Mouse (Mus musculus) liver, adult (tissue): ENCODE measurements around the gene Ccdc9b.

ENCODE experiments used
- GATA4 ChIP-seq: IDR thresholded peaks from 2 replicates; pipeline ENCODE4 v1.6.1; 2014; ENCODE audit warnings: mild to moderate bottlenecking, low read length; ENCODE audit not compliant: insufficient replicate concordance

The Ccdc9b gene

GRCm38 (mm10) chr2:118744621-118745020 lies 17.8 kb downstream of the Ccdc9b start:
- TF ChIP-seq GATA4 = no peak

- TF ChIP-seq GATA4 = no peak
These were observed 19.1 kb downstream of the Ccdc9b start for GRCm38 (mm10) chr2:118743261-118743943.

- no peak for TF ChIP-seq GATA4
These were observed 21.3 kb downstream of the Ccdc9b start for GRCm38 (mm10) chr2:118741183-118741582.

GRCm38 (mm10) chr2:118740341-118740740 lies 22.1 kb downstream of the Ccdc9b start:
- no peak for TF ChIP-seq GATA4

- no peak for TF ChIP-seq GATA4
These were observed 29.1 kb downstream of the Ccdc9b start for GRCm38 (mm10) chr2:118733341-118733740.

GRCm38 (mm10) chr2:118731981-118732380 lies 30.5 kb downstream of the Ccdc9b start:
- no peak for TF ChIP-seq GATA4

- no peak for TF ChIP-seq GATA4
These were observed 31.9 kb downstream of the Ccdc9b start for GRCm38 (mm10) chr2:118730622-118730915.

- TF ChIP-seq GATA4 = no peak
These were observed 32.4 kb downstream of the Ccdc9b start for GRCm38 (mm10) chr2:118729816-118730621.

- TF ChIP-seq GATA4 = no peak
These were observed 33.3 kb downstream of the Ccdc9b start for GRCm38 (mm10) chr2:118729194-118729593.

- no peak for TF ChIP-seq GATA4
These were observed 34.1 kb downstream of the Ccdc9b start, which contains the start of gene Plcb2 for GRCm38 (mm10) chr2:118728337-118728736. Gene Plcb2 (minus strand): TSS chr2:118728438.

- no peak for TF ChIP-seq GATA4
These were observed 34.5 kb downstream of the Ccdc9b start for GRCm38 (mm10) chr2:118727911-118728310.

GRCm38 (mm10) chr2:118726873-118727272 lies 35.6 kb downstream of the Ccdc9b start:
- TF ChIP-seq GATA4 = no peak

- no peak for TF ChIP-seq GATA4
These were observed 37.0 kb downstream of the Ccdc9b start for GRCm38 (mm10) chr2:118725511-118725910.

GRCm38 (mm10) chr2:118723693-118724486 lies 38.6 kb downstream of the Ccdc9b start:
- no peak for TF ChIP-seq GATA4

GRCm38 (mm10) chr2:118716677-118717076 lies 45.8 kb downstream of the Ccdc9b start:
- TF ChIP-seq GATA4 = no peak

- no peak for TF ChIP-seq GATA4
These were observed 48.2 kb downstream of the Ccdc9b start for GRCm38 (mm10) chr2:118714230-118714629.
